Mouse (Mus musculus) midbrain, embryonic 11.5 days (tissue): ENCODE data around the gene Plxnb1. TPM values are rescaled to one million over a fixed set of nuclear protein-coding genes. Genes with fewer than 3 reads are reported as not detected.
A peak's percentile ranks its signal among the peaks of the same experiment; 100 is the strongest.

Source experiments
- ATAC-seq: fragments of 200-750 bp; cut with Nextera tagmentation; 2 replicates; pipeline ENCODE4 v1.8.0; 2017; ENCODE audit warnings: moderate TSS enrichment, moderate library complexity; ENCODE audit not compliant: low FRiP score
- DNase-seq: peaks from one replicate; pipeline ENCODE4 v3.0.0; 2015; ENCODE audit warnings: low spot score; ENCODE audit errors: missing footprints
- H3K27ac ChIP-seq: fragments of 300-500 bp; sonication (generic); 2 replicates; pipeline ENCODE4 v1.5.1; 2014; ENCODE audit warnings: low read depth, low read length
- H3K27me3 ChIP-seq: fragments of 300-500 bp; sonication (generic); 2 replicates; pipeline ENCODE4 v1.6.1; 2014; ENCODE audit warnings: mild to moderate bottlenecking, low read length, moderate library complexity, mixed read lengths; ENCODE audit not compliant: control insufficient read depth, insufficient read depth
- H3K36me3 ChIP-seq: fragments of 300-500 bp; sonication (generic); 2 replicates; pipeline ENCODE4 v1.6.1; 2014; ENCODE audit warnings: mild to moderate bottlenecking, low read length, moderate library complexity, mixed read lengths; ENCODE audit not compliant: control insufficient read depth, insufficient read depth
- H3K4me1 ChIP-seq: fragments of 300-500 bp; sonication (generic); 2 replicates; pipeline ENCODE4 v1.6.1; 2014; ENCODE audit warnings: low read length; ENCODE audit not compliant: control insufficient read depth, insufficient read depth
- H3K4me2 ChIP-seq: fragments of 300-500 bp; sonication (generic); 2 replicates; pipeline ENCODE4 v1.6.1; 2014; ENCODE audit warnings: mild to moderate bottlenecking, moderate library complexity
- H3K4me3 ChIP-seq: fragments of 300-500 bp; sonication (generic); 2 replicates; pipeline ENCODE4 v1.5.1; 2014; ENCODE audit warnings: low read depth, low read length
- H3K9ac ChIP-seq: fragments of 300-500 bp; sonication (generic); 2 replicates; pipeline ENCODE4 v1.6.1; 2014; ENCODE audit warnings: low read length
- H3K9me3 ChIP-seq: fragments of 300-500 bp; sonication (generic); 2 replicates; pipeline ENCODE4 v1.6.1; 2016; ENCODE audit warnings: low read length; ENCODE audit not compliant: control insufficient read depth
- WGBS: fragments of 180-500 bp; shearing (Covaris S2); extraction: QIAGEN DNeasy Blood & Tissue Kit; methylation state at CpG from one replicate; pipeline ENCODE4 v1.1.7; 2014; 5-methylcytosine and 5-hydroxymethylcytosine counted together
- polyA plus RNA-seq: library from polyadenylated mRNA; unstranded; fragments of >200 nt; fragmentation: Nextera tagmentation; extraction: Ambion mirVana; gene quantifications from 2 replicates; pipeline ENCODE4 v1.2.1, GENCODE M21; 2014

Plxnb1 gene
- polyA plus RNA-seq, 1 experiment from 2014 or later: 17.7 TPM

DNA sequence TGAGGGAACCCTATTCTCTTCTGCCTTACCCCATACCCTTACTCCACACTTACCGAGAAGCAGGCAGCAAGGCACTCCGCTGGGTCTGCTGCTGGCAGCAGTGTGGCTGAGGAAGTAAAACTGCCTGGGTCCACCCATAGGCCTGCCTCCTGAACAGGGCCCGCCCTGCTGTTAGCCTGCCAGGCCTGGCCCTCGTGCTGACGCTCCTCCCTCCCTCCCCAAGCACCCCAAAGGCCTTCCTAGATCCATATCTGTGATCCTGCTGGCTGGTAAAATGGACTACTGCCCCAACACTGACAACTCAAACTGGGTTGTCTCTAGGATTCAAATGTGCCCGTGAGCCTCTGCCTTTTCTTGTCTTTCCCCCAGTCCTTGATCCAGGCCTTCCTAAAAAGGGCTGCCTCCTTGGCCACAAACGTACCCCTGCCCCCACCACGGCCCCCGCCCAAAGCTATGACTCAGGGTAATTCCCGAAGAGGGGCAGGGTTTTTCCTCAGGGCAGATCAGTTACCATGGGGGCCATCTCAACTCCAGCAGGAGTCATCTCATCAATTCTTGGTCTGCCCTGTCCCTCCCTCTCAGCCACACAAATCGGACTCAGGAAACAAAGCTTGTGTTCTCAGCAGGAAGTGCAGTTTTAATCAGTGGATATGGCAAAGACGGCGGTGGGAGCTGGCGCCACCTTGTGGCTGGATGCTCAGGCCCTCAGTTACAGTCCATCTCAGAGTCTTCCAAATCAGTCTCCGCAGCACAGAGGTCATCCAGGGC is 35.9 kb upstream of the Plxnb1 start, which contains the start of gene Trex1:
Gene Trex1 (minus strand): TSS at position 599 of the 768 bp plus-strand sequence.
- peak within 1 kb of the TSS; percentile 6; the same call in 1 of the 2 replicates for H3K4me3 ChIP-seq
- H3K9me3 ChIP-seq: no peaks in the 10 kb centered on the region
- H3K4me2 ChIP-seq: peak within 1 kb of the TSS; percentile 20
- ATAC-seq (peak; percentile 77), DNase-seq (peak; percentile 98)
- H3K9ac ChIP-seq: peak within 1 kb of the TSS; percentile 41
- H3K27ac ChIP-seq: peak within 1 kb of the TSS; percentile 5; the same call in 1 of the 2 replicates
- 28% methylated on average over 15 of the region's 15 CpGs for WGBS
- peaks cover 11% of the 10 kb centered on the region; the same call in 1 of the 2 replicates for H3K36me3 ChIP-seq
- H3K4me1 ChIP-seq: peaks cover 9% of the 10 kb centered on the region; the same call in 1 of the 2 replicates
- no peaks in the 10 kb centered on the region for H3K27me3 ChIP-seq

DNA sequence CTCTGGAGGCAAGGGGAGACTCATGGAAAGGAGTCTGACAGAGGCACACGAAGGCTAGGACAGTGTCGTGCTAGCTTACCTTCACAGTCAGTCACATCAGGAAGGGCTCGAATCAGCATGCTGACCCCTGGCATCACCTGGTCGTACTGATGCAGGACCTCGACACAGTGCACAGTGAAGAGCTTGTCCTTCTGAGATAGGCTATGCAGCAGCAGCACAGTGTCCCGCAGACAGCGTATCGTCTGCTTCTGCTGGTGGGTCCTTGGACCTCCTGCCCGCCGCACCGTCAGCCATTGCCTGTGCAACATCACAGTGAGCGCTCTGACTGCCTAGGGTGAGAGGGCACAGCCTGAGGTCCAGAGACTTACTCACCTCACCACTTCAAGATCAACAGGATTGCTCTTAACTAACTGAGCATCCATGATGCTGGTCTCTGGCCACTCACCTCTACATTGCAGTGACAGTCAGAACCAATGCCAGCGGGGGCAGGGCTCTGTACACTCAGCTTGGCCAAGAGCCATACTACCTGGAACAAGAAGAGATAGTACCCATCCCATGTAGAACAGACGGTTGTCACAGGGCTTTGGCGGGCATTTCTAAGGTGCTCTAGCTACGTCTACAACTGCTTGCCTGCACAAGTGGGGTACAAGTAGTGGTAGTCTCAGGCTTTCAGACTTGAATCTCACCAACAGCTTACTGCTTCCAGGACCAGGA is 34.8 kb upstream of the Plxnb1 start:
- Histone ChIP-seq H3K9ac (no peak overlapping the region), H3K36me3 (peaks cover 21% of the 10 kb centered on the region)

DNA sequence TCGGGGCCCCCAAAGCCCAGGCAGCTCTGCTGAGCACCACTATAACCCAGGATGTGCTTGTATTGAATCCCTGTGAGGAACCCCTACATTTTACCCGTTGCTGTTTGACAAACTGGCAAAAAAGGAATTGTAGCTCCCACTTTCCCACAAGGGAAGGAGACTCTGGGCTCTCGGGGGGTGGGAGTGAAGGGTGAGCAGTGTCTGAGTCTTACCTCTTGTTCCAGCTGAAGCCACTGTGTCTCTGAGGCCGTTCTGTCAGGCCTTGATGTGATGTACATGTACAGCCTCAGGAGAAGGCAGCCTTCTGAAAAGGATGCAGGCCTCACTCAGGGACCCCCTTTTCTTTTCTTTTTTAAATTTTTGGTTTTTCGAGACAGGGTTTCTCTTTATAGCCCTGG is 34.3 kb upstream of the Plxnb1 start:
- no peak overlapping the region for H3K27ac ChIP-seq
- 84% methylated on average over 5 of the region's 5 CpGs for WGBS
- no peak overlapping the region for H3K4me3 ChIP-seq
- H3K9me3 ChIP-seq: no peaks in the 10 kb centered on the region
- no peaks in the 10 kb centered on the region for H3K27me3 ChIP-seq
- no peak for ATAC-seq
- no peak for DNase-seq
- H3K36me3 ChIP-seq: peaks cover 26% of the 10 kb centered on the region
- no peak overlapping the region for H3K4me2 ChIP-seq
- H3K4me1 ChIP-seq: peaks cover 6% of the 10 kb centered on the region; the same call in 1 of the 2 replicates
- no peak overlapping the region for H3K9ac ChIP-seq

More for the DNA sequence above, 34.8 kb upstream of the Plxnb1 start:
- H3K27me3 ChIP-seq: no peaks in the 10 kb centered on the region
- H3K27ac ChIP-seq: no peak overlapping the region
- peaks cover 6% of the 10 kb centered on the region; the same call in 1 of the 2 replicates for H3K4me1 ChIP-seq
- H3K4me3 ChIP-seq: no peak overlapping the region
- ATAC-seq (no peak; the same call in 1 of the 2 replicates), DNase-seq (no peak)
- no peak overlapping the region for H3K4me2 ChIP-seq
- H3K9me3 ChIP-seq: no peaks in the 10 kb centered on the region
- 91% methylated on average over 16 of the region's 16 CpGs for whole genome bisulfite sequencing

GRCm38 (mm10) chr9:109068095-109068735 is 27.0 kb upstream of the Plxnb1 start:
- 94% methylated on average over 3 of the region's 3 CpGs for WGBS
- Histone ChIP-seq H3K4me2 (no peak overlapping the region), H3K27me3 (no peaks in the 10 kb centered on the region), H3K4me1 (peaks cover 7% of the 10 kb centered on the region), H3K4me3 (no peak overlapping the region), H3K27ac (no peak overlapping the region), H3K9me3 (no peaks in the 10 kb centered on the region), H3K36me3 (peaks cover 49% of the 10 kb centered on the region), H3K9ac (no peak overlapping the region)
- ATAC-seq (no peak), DNase-seq (no peak)

DNA sequence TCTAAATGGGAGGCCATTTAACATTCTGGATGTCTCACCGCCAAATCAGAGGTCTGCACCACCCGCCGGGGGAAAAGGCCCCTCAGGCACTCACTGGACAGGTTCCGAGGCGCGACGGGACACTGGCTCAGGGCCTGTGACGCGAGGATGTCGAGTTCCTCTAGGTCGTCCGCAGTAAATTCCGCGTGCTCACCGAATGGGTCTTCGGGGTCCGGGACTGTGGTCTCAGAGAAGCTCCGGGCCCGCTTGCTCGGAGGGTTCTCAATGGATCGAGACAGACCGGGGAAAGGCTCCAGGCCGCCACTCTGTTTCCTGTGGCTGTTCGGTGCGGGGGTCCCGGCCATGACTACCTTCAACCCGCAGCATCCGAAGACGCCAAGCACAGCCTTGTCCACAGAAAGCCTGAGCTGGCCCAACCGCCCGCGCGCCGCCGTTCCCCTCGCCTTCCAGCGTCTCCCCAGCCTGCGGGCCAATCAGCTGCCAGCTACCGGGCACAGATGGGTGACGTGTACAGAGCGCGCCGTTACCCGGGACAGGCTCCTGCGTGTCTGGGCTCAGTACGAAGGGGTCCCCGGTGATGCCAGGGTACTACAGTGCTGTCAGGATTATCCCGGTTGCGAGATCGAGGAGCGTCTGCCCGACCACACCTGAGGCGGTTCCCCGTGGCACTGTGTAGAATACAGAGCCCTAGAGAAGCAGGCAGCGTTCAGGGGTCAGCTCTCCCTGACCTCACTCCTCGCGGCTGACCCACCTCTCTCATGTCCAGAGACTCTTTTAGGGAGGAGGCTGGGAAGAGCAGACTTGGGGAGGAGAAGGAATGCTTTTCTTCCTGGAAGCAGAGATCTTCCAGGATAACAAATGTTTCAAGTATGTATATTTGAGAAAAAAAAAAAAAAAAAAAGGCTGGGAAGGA is 21.3 kb upstream of the Plxnb1 start, which contains the start of gene Atrip:
Gene Atrip (minus strand): TSS at position 464 of the 913 bp plus-strand sequence.
- H3K4me2 ChIP-seq: peak within 1 kb of the TSS; percentile 91
- under 1% methylated on average over 57 of the region's 57 CpGs for WGBS
- no peaks in the 10 kb centered on the region for H3K9me3 ChIP-seq
- H3K4me1 ChIP-seq: peaks cover 13% of the 10 kb centered on the region
- peak within 1 kb of the TSS; percentile 84 for H3K4me3 ChIP-seq
- H3K36me3 ChIP-seq: peaks cover 13% of the 10 kb centered on the region; the same call in 1 of the 2 replicates
- DNase-seq: peak; percentile 98
- no peaks in the 10 kb centered on the region for H3K27me3 ChIP-seq
- ATAC-seq: peak; percentile 99
- H3K9ac ChIP-seq: peak within 1 kb of the TSS; percentile 92
- H3K27ac ChIP-seq: no peak within 1 kb of the TSS; the same call in 1 of the 2 replicates

GRCm38 (mm10) chr9:109080516-109080915 is 14.7 kb upstream of the Plxnb1 start:
- ATAC-seq (no peak), DNase-seq (no peak)
- no peaks in the 10 kb centered on the region for H3K27me3 ChIP-seq
- H3K4me3 ChIP-seq: no peak overlapping the region
- no peak overlapping the region for H3K9ac ChIP-seq
- H3K36me3 ChIP-seq: no peaks in the 10 kb centered on the region
- no peaks in the 10 kb centered on the region for H3K9me3 ChIP-seq
- H3K4me1 ChIP-seq: peaks cover 14% of the 10 kb centered on the region
- 93% methylated on average over 3 of the region's 3 CpGs for WGBS
- H3K27ac ChIP-seq: no peak overlapping the region
- H3K4me2 ChIP-seq: no peak overlapping the region

- Histone ChIP-seq H3K4me2 (peak overlapping the region; percentile 57), H3K27me3 (no peaks in the 10 kb centered on the region), H3K9me3 (no peaks in the 10 kb centered on the region), H3K9ac (peak overlapping the region; percentile 71), H3K27ac (no peak overlapping the region), H3K36me3 (no peaks in the 10 kb centered on the region), H3K4me3 (peak overlapping the region; percentile 60), H3K4me1 (peaks cover 14% of the 10 kb centered on the region)
- ATAC-seq: peak; percentile 28
- 10% methylated on average over 11 of the region's 11 CpGs for WGBS
- DNase-seq: no peak
Measured at GRCm38 (mm10) chr9:109081749-109082123, 13.5 kb upstream of the Plxnb1 start.

- no peaks in the 10 kb centered on the region for H3K36me3 ChIP-seq
- H3K4me1 ChIP-seq: peaks cover 14% of the 10 kb centered on the region
- H3K4me3 ChIP-seq: peak within 1 kb of the TSS; percentile 60
- no peaks in the 10 kb centered on the region for H3K9me3 ChIP-seq
- peak; percentile 96 for DNase-seq
- WGBS: under 1% methylated on average over 37 of the region's 37 CpGs
- H3K4me2 ChIP-seq: peak within 1 kb of the TSS; percentile 57
- H3K27me3 ChIP-seq: no peaks in the 10 kb centered on the region
- H3K9ac ChIP-seq: peak within 1 kb of the TSS; percentile 71
- ATAC-seq: peak; percentile 98
- H3K27ac ChIP-seq: no peak within 1 kb of the TSS; the same call in 1 of the 2 replicates
Measured at GRCm38 (mm10) chr9:109082124-109082800, 12.9 kb upstream of the Plxnb1 start, which contains the start of the genes Ccdc51 and Tma7. Ccdc51 (plus strand) TSS chr9:109082493. Tma7 (minus strand) TSS chr9:109082587.
